Mouse (Mus musculus) MEL (cell line): ENCODE measurements around the gene 4921517D22Rik. TPM values are rescaled to one million over a fixed set of nuclear protein-coding genes. Genes with fewer than 3 reads are reported as not detected.

Source experiments
- DNase-seq: peaks from one replicate; pipeline ENCODE4 v3.0.0; 2011; ENCODE audit warnings: low read depth, low spot score
- H3K27ac ChIP-seq: 2 replicates; pipeline ENCODE4 v1.5.1; 2012; ENCODE audit warnings: low read depth, mild to moderate bottlenecking, control low read depth, low read length, moderate library complexity; ENCODE audit not compliant: control insufficient read depth
- H3K27me3 ChIP-seq, 2 experiments: fragments of 150-350 bp in 1 of 2; sonication (generic) in 1 of 2; 2 replicates each; pipeline ENCODE4 v1.6.1; 2012; ENCODE audit warnings: low read length in 2 of 2, mild to moderate bottlenecking in 2 of 2, improper control_type of control experiment in 1 of 2, moderate library complexity in 1 of 2; ENCODE audit not compliant: insufficient read depth in 2 of 2, control insufficient read depth in 1 of 2
- H3K36me3 ChIP-seq, 2 experiments: 2 replicates each; pipeline ENCODE4 v1.6.1; 2012 to 2014; ENCODE audit warnings: low read length in 2 of 2, improper control_type of control experiment in 1 of 2, inconsistent platforms in 1 of 2, mild to moderate bottlenecking in 1 of 2; ENCODE audit not compliant: insufficient read depth in 2 of 2, control insufficient read depth in 1 of 2
- H3K4me1 ChIP-seq, 2 experiments: fragments of 150-350 bp in 1 of 2; sonication (generic) in 1 of 2; 2 replicates each; pipeline ENCODE4 v1.6.1; 2012; ENCODE audit warnings: low read length in 2 of 2, improper control_type of control experiment in 1 of 2, mild to moderate bottlenecking in 1 of 2; ENCODE audit not compliant: insufficient read depth in 2 of 2, control insufficient read depth in 1 of 2
- H3K4me3 ChIP-seq, 2 experiments: fragments of 150-350 bp in 1 of 2; sonication (generic) in 1 of 2; 2 replicates each; pipeline ENCODE4 v1.5.1; 2012; ENCODE audit warnings: low read depth in 2 of 2, low read length in 2 of 2, mild to moderate bottlenecking in 2 of 2, moderate library complexity in 2 of 2, control low read depth in 1 of 2, improper control_type of control experiment in 1 of 2; ENCODE audit not compliant: control insufficient read depth in 1 of 2, insufficient read depth in 1 of 2
- H3K79me2 ChIP-seq: 2 replicates; pipeline ENCODE4 v1.6.1; 2012; ENCODE audit warnings: mild to moderate bottlenecking, low read length, moderate library complexity; ENCODE audit not compliant: control insufficient read depth, poor library complexity, insufficient read depth
- H3K9ac ChIP-seq: 2 replicates; pipeline ENCODE4 v1.6.1; 2012; ENCODE audit warnings: low read depth, mild to moderate bottlenecking, control low read depth, low read length, moderate library complexity; ENCODE audit not compliant: control insufficient read depth, poor library complexity, severe bottlenecking
- H3K9me3 ChIP-seq: fragments of 150-350 bp; sonication (generic); replicated peaks from 2 replicates; pipeline ENCODE4 v1.6.1; 2012; ENCODE audit warnings: mild to moderate bottlenecking, low read length, improper control_type of control experiment, moderate library complexity; ENCODE audit not compliant: insufficient read depth
- BHLHE40 ChIP-seq: IDR thresholded peaks from 2 replicates; pipeline ENCODE4 v1.6.1; 2012; ENCODE audit warnings: low read depth, mild to moderate bottlenecking, inconsistent platforms, low read length, improper control_type of control experiment, borderline replicate concordance
- CTCF ChIP-seq, 3 experiments: IDR thresholded peaks in 2 of 3; conservative IDR thresholded peaks in 1 of 3; 2 replicates each; pipeline ENCODE4 v1.5.1; 2011 to 2012; ENCODE audit warnings: low read length in 3 of 3, low read depth in 2 of 3, mild to moderate bottlenecking in 2 of 3, improper control_type of control experiment in 1 of 3, inconsistent platforms in 1 of 3, mixed read lengths in 1 of 3, moderate library complexity in 1 of 3; ENCODE audit not compliant: control insufficient read depth in 1 of 3, insufficient read depth in 1 of 3, poor library complexity in 1 of 3, severe bottlenecking in 1 of 3
- EP300 ChIP-seq, 2 experiments: IDR thresholded peaks; 2 replicates each; pipeline ENCODE4 v1.6.1; 2011; ENCODE audit warnings: improper control_type of control experiment in 2 of 2, low read length in 2 of 2, low read depth in 1 of 2, mild to moderate bottlenecking in 1 of 2
- ETS1 ChIP-seq: IDR thresholded peaks from 2 replicates; pipeline ENCODE4 v1.6.1; 2012; ENCODE audit warnings: low read depth, mild to moderate bottlenecking, inconsistent platforms, low read length, improper control_type of control experiment, moderate library complexity
- MYB ChIP-seq: IDR thresholded peaks from 2 replicates; pipeline ENCODE4 v1.6.1; 2011; ENCODE audit warnings: mild to moderate bottlenecking, low read depth, low read length, improper control_type of control experiment
- NRF1 ChIP-seq: IDR thresholded peaks from 2 replicates; pipeline ENCODE4 v1.6.1; 2014; ENCODE audit warnings: low read depth, mild to moderate bottlenecking, inconsistent platforms, low read length, improper control_type of control experiment, moderate library complexity; ENCODE audit not compliant: poor library complexity, insufficient read depth, severe bottlenecking
- POLR2A ChIP-seq, 2 experiments: IDR thresholded peaks; 2 replicates each; pipeline ENCODE4 v1.6.1; 2011 to 2012; ENCODE audit warnings: low read length in 2 of 2, mild to moderate bottlenecking in 2 of 2, control low read depth in 1 of 2, improper control_type of control experiment in 1 of 2, low read depth in 1 of 2, moderate library complexity in 1 of 2; ENCODE audit not compliant: control insufficient read depth in 1 of 2, insufficient read depth in 1 of 2, poor library complexity in 1 of 2
- POLR2AphosphoS2 ChIP-seq: IDR thresholded peaks from 2 replicates; pipeline ENCODE4 v1.6.1; 2011; ENCODE audit warnings: low read length, improper control_type of control experiment
- RCOR1 ChIP-seq: IDR thresholded peaks from 2 replicates; pipeline ENCODE4 v1.6.1; 2012; ENCODE audit warnings: low read depth, mild to moderate bottlenecking, inconsistent platforms, low read length, improper control_type of control experiment
- TAL1 ChIP-seq: IDR thresholded peaks from 2 replicates; pipeline ENCODE4 v1.6.1; 2012; ENCODE audit warnings: mild to moderate bottlenecking, inconsistent platforms, low read length, moderate library complexity, mixed read lengths
- TCF12 ChIP-seq: IDR thresholded peaks from 2 replicates; pipeline ENCODE4 v1.6.1; 2014; ENCODE audit warnings: low read depth, mild to moderate bottlenecking, inconsistent platforms, low read length, improper control_type of control experiment, moderate library complexity
- USF1 ChIP-seq: IDR thresholded peaks from 2 replicates; pipeline ENCODE4 v1.6.1; 2014; ENCODE audit warnings: low read depth, mild to moderate bottlenecking, inconsistent platforms, low read length, improper control_type of control experiment, moderate library complexity
- ZKSCAN1 ChIP-seq: IDR thresholded peaks from 2 replicates; pipeline ENCODE4 v1.6.1; 2012; ENCODE audit warnings: low read depth, mild to moderate bottlenecking, inconsistent platforms, low read length, improper control_type of control experiment, moderate library complexity
- ZMIZ1 ChIP-seq: IDR thresholded peaks from 2 replicates; pipeline ENCODE4 v1.6.1; 2012; ENCODE audit warnings: low read depth, mild to moderate bottlenecking, inconsistent platforms, low read length, improper control_type of control experiment, moderate library complexity
- polyA plus RNA-seq, 2 experiments: library from polyadenylated mRNA; stranded (reverse) in 1 of 2; unstranded in 1 of 2; fragments of >175 nt in 1 of 2; fragments of >200 nt in 1 of 2; gene quantifications; 2 replicates each; pipeline versions ENCODE4 v1.2.1 to v1.2.4; 2012; ENCODE audit warnings: low replicate concordance in 2 of 2, low read depth in 1 of 2; ENCODE audit not compliant: insufficient read length in 2 of 2, insufficient read depth in 1 of 2, missing spikeins in 1 of 2
- total RNA-seq: library from RNA; depleted of rRNA; stranded (reverse); fragments of 300-350 nt; gene quantifications from 2 replicates; pipeline ENCODE4 v1.2.3, GENCODE M21; 2012

The 4921517D22Rik gene
- total and polyA plus RNA-seq, 3 experiments, result not detected

GRCm38 (mm10) chr13:59660371-59660770 lies 33.5 kb downstream of the 4921517D22Rik start:
- H3K36me3 ChIP-seq, result peaks cover 0 to 2% of the 10 kb centered on the region in 2 experiments; a peak in 2 of 4 replicates
- DNase-seq, result peak; percentile 32
- H3K4me1 ChIP-seq, result no peaks in the 10 kb centered on the region
- no peaks in the 10 kb centered on the region for H3K79me2 ChIP-seq
- no peak overlapping the region for H3K9ac ChIP-seq
- H3K27me3 ChIP-seq, result no peaks in the 10 kb centered on the region
- no peaks in the 10 kb centered on the region for H3K9me3 ChIP-seq
- no peak for TF ChIP-seq NRF1
- no peak for TF ChIP-seq TAL1
- no peak for TF ChIP-seq MYB
- TF ChIP-seq USF1, result no peak
- TF ChIP-seq ZKSCAN1, result no peak
- TF ChIP-seq EP300 (IDR thresholded peaks at IDR 0.05; ENCODE audit: low read depth in 1 of 2, low read length in 2 of 2), result no peak
- no peak for TF ChIP-seq BHLHE40
- TF ChIP-seq, all 39 proteins: peak for 0
- Histone ChIP-seq H3K4me3 (no peak overlapping the region), H3K27ac (no peak overlapping the region)

GRCm38 (mm10) chr13:59657781-59658180 lies 36.1 kb downstream of the 4921517D22Rik start:
- Histone ChIP-seq H3K9me3 (no peaks in the 10 kb centered on the region), H3K27ac (no peak overlapping the region), H3K36me3 (peaks cover 0 to 2% of the 10 kb centered on the region in 2 experiments; a peak in 2 of 4 replicates), H3K27me3 (no peaks in the 10 kb centered on the region), H3K9ac (no peak overlapping the region), H3K79me2 (no peaks in the 10 kb centered on the region), H3K4me3 (no peak overlapping the region), H3K4me1 (no peaks in the 10 kb centered on the region)
- no peak for TF ChIP-seq ZMIZ1
- TF ChIP-seq POLR2A (IDR thresholded peaks at IDR 0.05; ENCODE audit: control insufficient read depth in 1 of 2, insufficient read depth in 1 of 2, low read depth in 1 of 2, low read length in 2 of 2, poor library complexity in 1 of 2), result no peak
- no peak for TF ChIP-seq BHLHE40
- TF ChIP-seq TCF12, result no peak
- no peak for TF ChIP-seq POLR2AphosphoS2
- no peak for TF ChIP-seq ETS1
- TF ChIP-seq RCOR1, result no peak
- no peak for DNase-seq

DNA sequence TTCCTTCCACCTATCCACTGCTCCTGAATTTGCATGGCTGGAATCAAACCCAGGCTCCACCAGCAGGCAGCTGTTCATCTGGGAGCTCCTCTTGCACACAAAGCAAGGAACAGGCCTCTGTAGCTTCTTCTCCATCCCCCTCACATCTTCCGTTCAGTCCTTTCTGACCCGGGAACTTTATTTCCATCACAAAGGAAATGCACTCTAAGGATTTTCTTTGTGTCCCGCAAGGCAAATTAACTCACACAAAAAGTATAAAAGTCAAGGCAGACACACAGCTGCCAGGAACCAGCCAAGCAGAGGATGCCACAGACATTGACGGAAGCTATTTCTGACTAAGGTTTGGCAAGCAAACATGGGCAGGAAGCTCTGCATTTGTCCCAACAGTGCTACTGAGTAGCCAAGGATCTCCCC lies 36.9 kb downstream of the 4921517D22Rik start:
- no peak for DNase-seq
- peaks cover 0 to 2% of the 10 kb centered on the region in 2 experiments; a peak in 2 of 4 replicates for H3K36me3 ChIP-seq
- no peaks in the 10 kb centered on the region for H3K27me3 ChIP-seq
- TF ChIP-seq CTCF (IDR thresholded peaks at IDR 0.05 in 2 of 3, conservative IDR thresholded peaks at IDR 0.05 in 1 of 3; ENCODE audit: control insufficient read depth in 1 of 3, insufficient read depth in 1 of 3, low read depth in 2 of 3, low read length in 3 of 3, poor library complexity in 1 of 3, severe bottlenecking in 1 of 3), result no peak
- no peaks in the 10 kb centered on the region for H3K9me3 ChIP-seq
- H3K9ac ChIP-seq, result no peak overlapping the region
- H3K4me3 ChIP-seq, result no peak overlapping the region
- H3K27ac ChIP-seq, result no peak overlapping the region
- H3K79me2 ChIP-seq, result no peaks in the 10 kb centered on the region
- no peaks in the 10 kb centered on the region for H3K4me1 ChIP-seq
